Mouse (Mus musculus) gastrocnemius, postnatal 14 days (tissue): ENCODE measurements around the gene Milr1. TPM values are rescaled to one million over a fixed set of nuclear protein-coding genes. Genes with fewer than 3 reads are reported as not detected.
"Not testable (repeated sequence)": the region's sequence is repeated elsewhere in the genome, so short reads cannot be mapped to it uniquely, and the experiment has no call there.

Source experiments
- DNase-seq: peaks from one replicate; pipeline ENCODE4 v3.0.0; 2021; ENCODE audit warnings: mixed read lengths
- intact Hi-C: fragments of 180-260 bp; cut with DNase I; formaldehyde crosslinking; loops from one replicate; pipeline ENCODE4 v1.15.1; 2025; ENCODE audit warnings: low total_unique reads
- total RNA-seq, 2 experiments: library from RNA; stranded (reverse); gene quantifications; 2 replicates each; pipeline ENCODE4 v1.2.3; 2021

The Milr1 gene
- total RNA-seq, 2 experiments from 2014 or later: 0.55 to 0.84 TPM

- intact Hi-C loops: no loop called here
- DNase-seq: no peak
These were observed 11.8 kb downstream of the Milr1 start for GRCm38 (mm10) chr11:106762800-106763185.

- intact Hi-C loops: no loop called here
- no peak for DNase-seq
These were observed 15.7 kb downstream of the Milr1 start for GRCm38 (mm10) chr11:106766611-106767162.

DNA sequence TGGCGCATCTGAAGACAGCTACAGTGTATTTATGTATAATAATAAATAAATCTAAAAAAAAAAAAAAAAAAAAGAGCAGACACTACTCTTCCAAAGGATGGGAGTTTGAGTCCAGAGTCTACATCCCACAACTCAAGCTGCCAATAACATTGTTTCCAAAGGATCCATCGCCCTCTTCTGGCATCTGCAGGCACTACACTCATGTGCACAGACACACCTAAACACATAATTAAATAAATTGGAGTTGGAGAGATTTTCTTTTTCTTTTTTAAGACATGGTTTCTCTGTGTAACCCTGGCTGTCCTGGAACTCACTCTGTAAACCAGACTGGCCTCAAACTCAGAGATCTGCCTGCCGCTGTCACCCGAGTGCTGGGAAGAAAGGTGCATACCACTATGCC lies 16.5 kb downstream of the Milr1 start:
- no peak for DNase-seq
- intact Hi-C loops: no loop called here

GRCm38 (mm10) chr11:106770195-106770974 lies 19.4 kb downstream of the Milr1 start:
- intact Hi-C loops: no loop called here
- DNase-seq: no peak

DNA sequence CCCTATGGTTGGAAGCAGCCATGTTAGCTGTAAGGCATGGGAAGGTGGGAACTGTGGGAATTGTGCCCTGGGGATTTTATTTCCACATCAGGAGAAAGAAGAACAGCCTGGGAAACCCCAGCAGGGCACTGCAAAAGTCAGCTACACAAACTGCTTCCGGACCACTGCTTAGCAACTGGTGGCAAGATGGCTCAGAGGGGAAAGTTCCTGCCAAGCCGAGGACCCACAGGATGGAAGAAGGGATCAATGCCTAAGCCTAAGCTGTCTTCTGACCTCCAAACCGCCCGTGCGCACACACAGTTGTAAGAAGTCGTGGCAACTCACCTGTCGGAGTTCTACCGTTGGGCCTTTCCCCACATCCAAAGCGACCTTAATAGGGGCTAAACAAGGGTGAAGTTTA lies 22.0 kb downstream of the Milr1 start:
- no peak for DNase-seq
- intact Hi-C loops: no loop called here

GRCm38 (mm10) chr11:106776960-106777359 lies 25.9 kb downstream of the Milr1 start:
- intact Hi-C loops: no loop called here
- no peak for DNase-seq

DNA sequence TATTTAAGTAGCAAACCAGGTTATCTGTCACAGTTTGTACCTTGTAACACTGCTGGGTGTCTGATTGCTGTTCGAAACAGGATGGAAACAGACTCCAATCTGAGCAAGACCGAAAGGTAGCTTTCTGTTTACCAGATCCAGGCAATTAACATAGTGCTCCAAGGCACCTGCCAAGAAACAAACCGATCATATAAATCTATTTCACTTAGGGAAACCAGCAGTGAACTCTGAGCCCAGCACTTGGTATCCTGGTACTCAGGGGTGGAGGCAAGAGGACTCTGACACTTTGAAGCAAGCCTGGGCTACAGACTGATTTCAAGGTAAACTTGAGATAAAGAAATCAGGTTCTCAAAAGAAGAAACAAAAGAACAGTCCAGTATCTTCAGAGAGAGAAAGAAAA lies 26.4 kb downstream of the Milr1 start:
- intact Hi-C loops: no loop called here

DNA sequence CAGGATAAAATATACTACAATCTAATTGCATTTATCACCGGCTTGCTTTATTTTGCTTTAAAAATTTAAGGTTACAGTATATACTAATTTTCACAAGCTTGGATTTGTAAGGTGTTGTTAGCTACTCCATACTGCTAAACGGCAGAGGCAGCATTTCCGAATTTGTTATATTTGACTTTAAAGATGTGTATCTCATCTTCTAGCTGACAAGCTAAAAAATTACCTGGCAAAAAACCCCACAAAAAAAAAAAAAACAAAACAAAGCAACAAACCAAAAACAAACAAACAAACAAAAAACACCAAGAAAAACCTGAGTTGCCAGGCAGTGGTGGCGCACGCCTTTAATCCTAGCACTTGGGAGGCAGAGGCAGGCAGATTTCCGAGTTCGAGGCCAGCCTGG lies 27.1 kb downstream of the Milr1 start:
- DNase-seq: no peak
- intact Hi-C loops: no loop called here

More for the DNA sequence above, 26.4 kb downstream of the Milr1 start:
- DNase-seq: no peak

- intact Hi-C loops: no loop called here
- DNase-seq: no peak
These were observed 27.8 kb downstream of the Milr1 start for GRCm38 (mm10) chr11:106778589-106779387.

GRCm38 (mm10) chr11:106779388-106780088 lies 28.5 kb downstream of the Milr1 start, which contains the start of gene Polg2:
Gene Polg2, minus strand, starts transcription at chr11:106779537.
- DNase-seq: peak; percentile 91
- intact Hi-C loops: no loop called here

- no peak for DNase-seq
- intact Hi-C loops: no loop called here
These were observed 29.0 kb downstream of the Milr1 start for GRCm38 (mm10) chr11:106780089-106780425.

- DNase-seq: no peak
- intact Hi-C loops: no loop called here
These were observed 29.7 kb downstream of the Milr1 start for GRCm38 (mm10) chr11:106780590-106781220.

- intact Hi-C loops, DNase-seq: not testable (repeated sequence)
These were observed 31.2 kb downstream of the Milr1 start for GRCm38 (mm10) chr11:106782271-106782670.

- intact Hi-C loops: no loop called here
- DNase-seq: no peak
These were observed 32.1 kb downstream of the Milr1 start for GRCm38 (mm10) chr11:106782841-106783764.

GRCm38 (mm10) chr11:106784476-106784875 lies 33.5 kb downstream of the Milr1 start:
- intact Hi-C loops: no loop called here
- no peak for DNase-seq

DNA sequence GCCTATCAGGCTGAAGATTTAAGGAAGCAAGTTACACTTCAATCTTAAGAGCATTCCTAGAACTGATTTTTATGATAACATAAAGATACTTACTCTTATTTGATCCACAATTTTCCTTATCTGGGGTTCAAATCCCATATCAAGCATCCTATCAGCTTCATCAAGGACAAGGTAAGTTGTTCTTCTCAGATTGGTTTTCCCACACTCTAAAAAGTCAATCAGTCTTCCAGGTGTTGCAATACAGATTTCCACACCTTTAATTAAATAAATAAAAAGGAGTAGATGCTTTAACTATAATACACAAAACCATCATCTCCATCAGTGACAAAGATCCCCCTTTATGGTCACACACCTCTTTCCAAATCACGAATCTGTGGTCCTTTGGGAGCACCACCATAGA lies 34.0 kb downstream of the Milr1 start:
- DNase-seq: no peak
- intact Hi-C loops: no loop called here

DNA sequence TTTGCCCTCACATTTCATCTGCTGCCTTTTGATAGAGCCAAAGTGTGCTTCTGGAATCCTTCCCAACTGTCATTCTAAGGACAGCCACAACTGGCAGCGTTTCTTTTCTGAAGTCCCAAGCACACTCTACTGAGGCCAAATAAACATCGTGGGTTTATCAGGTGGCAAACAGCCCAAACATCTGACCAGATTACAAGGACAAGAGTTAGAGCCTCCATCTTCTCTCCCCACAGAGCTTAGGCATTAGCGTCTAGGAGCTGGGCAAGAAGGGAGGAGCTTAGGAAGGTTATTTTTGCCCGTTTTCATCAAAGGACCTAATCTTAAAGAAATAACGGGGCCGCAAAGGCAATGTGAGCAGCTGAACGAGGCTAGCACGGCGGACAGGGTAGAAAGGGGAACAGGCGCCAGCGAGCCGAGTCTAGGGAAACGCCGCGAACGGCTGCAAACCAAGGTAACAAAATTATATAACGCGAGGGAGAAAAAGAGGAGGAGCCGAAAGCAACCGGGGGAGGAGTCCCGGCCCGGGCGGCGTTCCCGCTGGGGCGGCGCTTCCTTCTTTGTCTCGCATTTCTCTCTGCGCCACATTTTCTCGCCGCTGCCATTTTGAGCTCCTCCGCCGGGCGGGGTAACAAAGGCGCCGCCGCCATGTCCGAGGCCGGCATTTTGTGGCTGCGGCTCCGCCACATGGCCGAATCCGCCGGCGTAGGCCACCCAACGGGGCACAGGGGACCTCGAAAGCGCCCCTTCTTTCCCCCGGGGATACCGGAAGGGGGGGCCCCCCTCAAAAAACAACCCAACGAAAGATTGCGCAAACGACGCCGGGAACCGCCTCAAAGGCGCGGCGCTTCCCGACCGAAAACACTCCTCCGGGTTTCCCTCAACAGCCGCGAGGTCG lies 36.4 kb downstream of the Milr1 start:
- DNase-seq: peak; percentile 94
- intact Hi-C loops: no loop called here
